Mouse (Mus musculus): Measurements from ENCODE around the gene Syf2.

- TF ChIP-seq ZMIZ1 (IDR thresholded peaks at IDR 0.05; ENCODE audit: low read depth, low read length) = no peak
- TF ChIP-seq TCF12 (IDR thresholded peaks at IDR 0.05; ENCODE audit: low read depth, low read length) = no peak
- no peak for TF ChIP-seq EP300 (IDR thresholded peaks at IDR 0.05; ENCODE audit: low read length)
- TF ChIP-seq ELF1 (IDR thresholded peaks at IDR 0.05; ENCODE audit: low read depth, low read length) = no peak
- TF ChIP-seq E2F4 (IDR thresholded peaks at IDR 0.05; ENCODE audit: insufficient replicate concordance, low read depth, low read length) = no peak
- TF ChIP-seq RCOR1 (conservative IDR thresholded peaks at IDR 0.05; ENCODE audit: low read depth, low read length) = no peak
- no peak for TF ChIP-seq CTCF (conservative IDR thresholded peaks at IDR 0.05 in 1 of 2, IDR thresholded peaks at IDR 0.05 in 1 of 2; ENCODE audit: low read depth in 2 of 2, low read length in 2 of 2)
Observed at GRCm38 (mm10) chr4:134915223-134916050, 15.3 kb upstream of the Syf2 start.
